Mouse (Mus musculus) embryo, embryonic 11.5 days (tissue): Measurements from ENCODE around the gene Mrtfa.

Source experiments
- DNase-seq: peaks from one replicate; pipeline ENCODE4 v3.0.0-alpha.2; 2012; ENCODE audit warnings: low read depth, low spot score

Mrtfa gene

DNA sequence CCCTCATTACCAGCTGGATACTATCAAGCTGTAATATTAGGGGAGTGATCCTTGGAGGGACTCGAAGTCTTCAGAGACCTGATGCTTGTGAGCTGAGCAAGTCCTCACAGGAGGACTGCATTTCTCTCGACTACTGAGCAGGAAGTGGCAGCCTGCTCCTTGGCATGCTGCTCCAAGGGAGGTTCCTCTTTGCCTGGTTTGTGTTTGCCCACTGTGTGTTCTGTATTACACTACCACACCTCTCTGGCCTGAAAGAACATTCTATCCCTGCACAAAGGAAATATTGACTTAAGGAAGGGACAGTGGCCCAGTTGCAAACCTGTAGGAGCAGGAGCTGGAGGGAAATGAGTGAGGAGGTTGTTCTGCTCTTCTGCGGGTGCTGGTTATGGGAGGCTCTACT, 200.8 kb downstream of the Mrtfa start:
- DNase-seq: no peak

DNA sequence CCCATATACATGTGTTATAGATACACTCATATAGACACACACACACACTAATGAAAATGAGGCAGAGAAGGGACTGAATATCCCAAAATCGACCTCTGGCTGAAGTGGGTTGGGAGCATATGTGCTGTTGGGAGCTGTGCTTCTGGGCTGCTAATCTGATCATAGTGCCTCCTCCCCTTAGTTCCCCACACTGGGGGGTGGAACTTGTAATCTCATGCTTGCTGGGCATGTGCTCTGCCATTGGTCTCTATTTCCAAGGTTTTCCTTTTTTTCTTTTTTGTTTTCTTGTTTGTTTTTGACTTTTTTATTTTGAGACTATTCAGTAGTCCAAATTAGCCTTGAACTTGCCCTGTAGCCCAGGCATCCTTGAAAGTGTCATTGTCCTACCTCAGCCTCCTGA, 202.2 kb downstream of the Mrtfa start:
- DNase-seq: no peak

GRCm38 (mm10) chr15:80983264-80983663, 207.3 kb downstream of the Mrtfa start:
- DNase-seq: no peak

- no peak for DNase-seq
Observed at GRCm38 (mm10) chr15:80981176-80981575, 209.4 kb downstream of the Mrtfa start.

DNA sequence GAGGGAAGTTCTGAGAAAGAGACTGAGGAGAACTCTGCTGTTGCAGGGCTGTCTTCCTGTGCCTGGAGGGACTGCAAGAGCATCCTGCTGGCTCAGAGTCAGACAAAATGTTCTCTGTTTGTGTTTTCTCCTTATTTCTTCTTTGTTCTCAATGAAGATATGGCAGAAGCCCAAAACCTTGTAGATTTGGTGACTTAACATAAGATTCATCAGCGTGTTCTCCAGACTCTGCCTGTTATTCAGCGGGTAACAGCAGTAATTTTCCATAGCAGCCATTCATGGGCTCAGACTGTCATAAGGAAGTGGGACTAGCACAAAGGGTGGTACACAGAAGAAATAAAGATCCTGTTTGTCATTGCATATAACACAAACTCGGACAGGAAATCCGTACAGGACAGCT, 210.9 kb downstream of the Mrtfa start:
- DNase-seq: no peak

- DNase-seq: peak; percentile 77
Observed at GRCm38 (mm10) chr15:80977620-80978334, 212.8 kb downstream of the Mrtfa start, which contains the start of gene Sgsm3. TSS of gene Sgsm3 (plus strand) at chr15:80977765.

GRCm38 (mm10) chr15:80975666-80976065, 214.9 kb downstream of the Mrtfa start:
- no peak for DNase-seq

GRCm38 (mm10) chr15:80974311-80974710, 216.2 kb downstream of the Mrtfa start:
- DNase-seq: no peak

GRCm38 (mm10) chr15:80969371-80969770, 221.2 kb downstream of the Mrtfa start:
- DNase-seq: no peak
